Mouse (Mus musculus) myocyte (in vitro differentiated cells): ENCODE measurements around the gene Odc1.

Experiments used
- CEBPB ChIP-seq: IDR thresholded peaks from 2 replicates; pipeline ENCODE4 v1.6.1; 2011; ENCODE audit warnings: mild to moderate bottlenecking, moderate library complexity; ENCODE audit not compliant: poor library complexity, insufficient read depth, severe bottlenecking
- E2F4 ChIP-seq: IDR thresholded peaks from one replicate; pipeline ENCODE4 v1.6.1; 2011; ENCODE audit warnings: mild to moderate bottlenecking, control low read depth, moderate library complexity; ENCODE audit not compliant: insufficient read depth
- MAX ChIP-seq: IDR thresholded peaks from one replicate; pipeline ENCODE4 v1.6.1; 2011; ENCODE audit warnings: low read depth, mild to moderate bottlenecking, control low read depth
- MYOD1 ChIP-seq, 3 experiments: IDR thresholded peaks; one replicate each; pipeline ENCODE4 v1.6.1; 2011; ENCODE audit warnings: control low read depth in 2 of 3, low read depth in 2 of 3, mild to moderate bottlenecking in 2 of 3, moderate library complexity in 1 of 3; ENCODE audit not compliant: insufficient read length in 2 of 3, control insufficient read depth in 1 of 3
- POLR2A ChIP-seq: IDR thresholded peaks from one replicate; pipeline ENCODE4 v1.6.1; 2011; ENCODE audit warnings: low read depth, mild to moderate bottlenecking, control low read depth, moderate library complexity; ENCODE audit not compliant: insufficient read length
- POLR2AphosphoS2 ChIP-seq: IDR thresholded peaks from one replicate; pipeline ENCODE4 v1.6.1; 2011; ENCODE audit warnings: low read depth, control low read depth; ENCODE audit not compliant: insufficient read length
- TCF12 ChIP-seq: IDR thresholded peaks from one replicate; pipeline ENCODE4 v1.6.1; 2011; ENCODE audit warnings: mild to moderate bottlenecking, control low read depth; ENCODE audit not compliant: poor library complexity, insufficient read depth, severe bottlenecking
- USF1 ChIP-seq: IDR thresholded peaks from one replicate; pipeline ENCODE4 v1.6.1; 2011; ENCODE audit warnings: low read depth, mild to moderate bottlenecking, control low read depth, moderate library complexity

DNA sequence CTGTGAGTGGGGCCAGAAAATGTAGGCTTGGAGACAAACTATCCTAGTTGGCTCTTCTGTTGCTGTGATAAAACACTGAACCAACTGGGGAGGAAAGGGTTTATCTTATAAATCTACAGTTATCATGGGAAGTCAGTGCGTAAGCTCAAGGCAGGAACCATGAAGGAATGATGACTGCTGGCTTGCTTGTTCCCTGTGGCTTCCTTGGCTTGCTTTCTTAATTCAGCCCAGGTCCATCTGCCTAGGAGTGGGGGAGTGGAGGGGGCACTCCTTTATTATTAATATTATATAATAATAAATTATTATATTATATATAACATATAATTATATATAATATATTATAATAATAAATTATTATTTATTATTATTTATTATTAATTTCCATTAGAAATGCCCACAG is 17.8 kb downstream of the Odc1 start:
- no peak for TF ChIP-seq MYOD1 (IDR thresholded peaks at IDR 0.05; ENCODE audit: control insufficient read depth in 1 of 3, insufficient read length in 2 of 3, low read depth in 2 of 3)
- no peak for TF ChIP-seq POLR2A
- no peak for TF ChIP-seq E2F4
- TF ChIP-seq MAX, result no peak
- TF ChIP-seq USF1, result no peak
- no peak for TF ChIP-seq TCF12
- TF ChIP-seq CEBPB, result no peak
- no peak for TF ChIP-seq POLR2AphosphoS2
